9 mouse cellular contexts compared by ENCODE assay signal in the genomic region with DNA sequence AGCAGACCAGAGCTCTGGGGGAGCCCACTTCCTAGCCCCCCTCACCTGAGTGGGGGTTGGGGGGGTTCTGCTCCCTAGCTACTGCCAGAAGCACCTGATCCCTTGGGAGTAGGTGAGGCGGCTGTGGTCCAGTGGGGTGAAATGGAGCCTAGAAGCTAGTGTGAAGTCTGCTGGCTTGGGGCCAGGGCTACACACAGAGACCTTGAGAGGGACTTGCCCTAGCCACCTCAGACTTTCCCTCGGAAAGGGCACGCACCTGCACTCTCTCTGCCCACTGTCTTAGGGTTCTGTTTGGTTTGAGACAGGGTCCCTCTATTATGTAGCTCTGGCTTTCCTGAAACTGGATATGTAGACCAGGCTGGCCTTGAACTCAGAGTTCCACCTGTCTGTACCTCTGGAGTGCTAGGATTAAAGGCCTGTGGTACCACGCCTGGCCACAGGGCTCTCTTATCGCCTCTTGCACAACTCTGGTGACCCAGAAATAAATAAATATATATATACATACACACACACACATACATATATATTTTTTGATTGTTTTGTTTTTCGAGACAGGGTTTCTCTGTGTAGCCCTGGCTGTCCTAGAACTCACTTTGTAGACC. TPM values are rescaled to one million over a fixed set of nuclear protein-coding genes. Genes with fewer than 3 reads are reported as not detected.
DNase-seq lines count a peak whose midpoint lies in the region; ATAC-seq and TF ChIP-seq lines count a peak whose summit lies in the region.
"Had no signal": no experiment of that assay in that cellular context is flagged by ENCODE, and none has a peak within 500 bp of the region (broad histone marks: within the 10 kb centered on the region; RNA-seq: fewer than 3 reads in every experiment).

No protein-coding gene starts in this region.

- peak overlapping the region; percentile 93 for H3K9ac ChIP-seq in forebrain, embryonic 16.5 days (replicated peaks; ENCODE audit: low read depth, low read length)
- H3K9ac ChIP-seq in liver, embryonic 13.5 days: peak overlapping the region; percentile 92

- TF ChIP-seq CTCF in left cerebral cortex, adult 2 months (IDR thresholded peaks at IDR 0.05): no peak

- no peaks in the 10 kb centered on the region for H3K79me2 ChIP-seq in myocyte (ENCODE audit: control insufficient read depth, insufficient read depth)

- WGBS in forebrain, embryonic 16.5 days: 30% methylated on average over 6 of the region's 6 CpGs
- WGBS in liver, embryonic 13.5 days (ENCODE audit: insufficient replicate concordance): 12% methylated on average over 6 of the region's 6 CpGs

- no peak for TF ChIP-seq POLR2A in myocyte (IDR thresholded peaks at IDR 0.05; ENCODE audit: insufficient read length, low read depth)

- peak overlapping the region; percentile 7 for H3ac ChIP-seq in myocyte (ENCODE audit: control insufficient read depth, insufficient read length)

- DNase-seq in left cerebral cortex, adult 2 months (ENCODE audit: extremely low spot score in 1 of 2, low spot score in 2 of 2): no peak
- no peak for DNase-seq in left cerebral cortex, adult 11 months (ENCODE audit: low spot score)
- peak; percentile 85 for DNase-seq in adrenal gland, postnatal 10 days
- peak; percentile 34 for DNase-seq in liver, embryonic 13.5 days
- DNase-seq in layer of hippocampus, adult 9-10 months (ENCODE audit: low spot score): no peak

- peaks cover 15% of the 10 kb centered on the region for H3K4me1 ChIP-seq in forebrain, embryonic 16.5 days (replicated peaks; ENCODE audit: control insufficient read depth, insufficient read depth, low read length)
- peaks cover 55% of the 10 kb centered on the region for H3K4me1 ChIP-seq in liver, embryonic 13.5 days (replicated peaks)

- peak overlapping the region; percentile 89 for H3K27ac ChIP-seq in left cerebral cortex, adult 2 months
- peak overlapping the region; percentile 94 for H3K27ac ChIP-seq in forebrain, embryonic 16.5 days (ENCODE audit: low read length)
- peak overlapping the region; percentile 90 for H3K27ac ChIP-seq in liver, embryonic 13.5 days

- no peaks in the 10 kb centered on the region for H3K36me3 ChIP-seq in forebrain, embryonic 16.5 days (ENCODE audit: control insufficient read depth, insufficient read depth)
- H3K36me3 ChIP-seq in liver, embryonic 13.5 days: peaks cover 31% of the 10 kb centered on the region
- no peaks in the 10 kb centered on the region for H3K36me3 ChIP-seq in myocyte (ENCODE audit: control insufficient read depth, insufficient read depth)

- ATAC-seq in forebrain, embryonic 16.5 days: no peak; the same call in 1 of the 2 replicates
- ATAC-seq in inflammation-experienced regulatory T-cells, adult 6 months: peak; percentile 52
- peak; percentile 54 for ATAC-seq in liver, embryonic 13.5 days (ENCODE audit: low read depth)

- peak overlapping the region; percentile 70 for H3K4me3 ChIP-seq in left cerebral cortex, adult 2 months
- H3K4me3 ChIP-seq in forebrain, embryonic 16.5 days (replicated peaks; ENCODE audit: low read length): peak overlapping the region; percentile 84
- H3K4me3 ChIP-seq in liver, embryonic 13.5 days (replicated peaks): peak overlapping the region; percentile 83
- peak overlapping the region; percentile 52 for H3K4me3 ChIP-seq in myocyte

- H3K4me2 ChIP-seq in forebrain, embryonic 16.5 days (ENCODE audit: low read length): peak overlapping the region; percentile 90
- H3K4me2 ChIP-seq in liver, embryonic 13.5 days: peak overlapping the region; percentile 92
- H3K4me2 ChIP-seq in myocyte (ENCODE audit: low read depth): peak overlapping the region; percentile 93

- H3K9me3 ChIP-seq in forebrain, embryonic 16.5 days (ENCODE audit: control insufficient read depth, low read length): no peaks in the 10 kb centered on the region
- no peaks in the 10 kb centered on the region for H3K9me3 ChIP-seq in liver, embryonic 13.5 days (replicated peaks)

- intact Hi-C loops in left cerebral cortex, adult 2 months (cut with DNase I): no loop called here

- no peaks in the 10 kb centered on the region for H3K27me3 ChIP-seq in forebrain, embryonic 16.5 days (replicated peaks; ENCODE audit: control insufficient read depth, insufficient read depth, low read length)
- no peaks in the 10 kb centered on the region for H3K27me3 ChIP-seq in liver, embryonic 13.5 days
- no peaks in the 10 kb centered on the region for H3K27me3 ChIP-seq in myocyte (ENCODE audit: control insufficient read depth, insufficient read depth, insufficient read length)

TF ChIP-seq in myocyte, 11 proteins besides CTCF, POLR2A, EP300 and RAD21:
- TF ChIP-seq TCF3 (IDR thresholded peaks at IDR 0.05; ENCODE audit: insufficient read length, low read depth) (no peak), USF1 (IDR thresholded peaks at IDR 0.05; ENCODE audit: low read depth) (no peak), E2F4 (IDR thresholded peaks at IDR 0.05; ENCODE audit: insufficient read depth) (no peak), TCF12 (IDR thresholded peaks at IDR 0.05; ENCODE audit: insufficient read depth, poor library complexity, severe bottlenecking) (no peak), MYOD1 (IDR thresholded peaks at IDR 0.05; ENCODE audit: control insufficient read depth in 1 of 3, insufficient read length in 2 of 3, low read depth in 2 of 3) (no peak), CEBPB (IDR thresholded peaks at IDR 0.05; ENCODE audit: insufficient read depth, poor library complexity, severe bottlenecking) (no peak), SRF (IDR thresholded peaks at IDR 0.05; ENCODE audit: control insufficient read depth, insufficient read length, low read depth) (no peak), POLR2AphosphoS2 (IDR thresholded peaks at IDR 0.05; ENCODE audit: insufficient read length, low read depth) (no peak), REST (IDR thresholded peaks at IDR 0.05; ENCODE audit: insufficient read depth, insufficient read length) (no peak), MYOG (IDR thresholded peaks at IDR 0.05; ENCODE audit: control insufficient read depth in 1 of 3, insufficient read depth in 1 of 3, insufficient read length in 2 of 3, low read depth in 2 of 3) (no peak), MAX (IDR thresholded peaks at IDR 0.05; ENCODE audit: low read depth) (no peak)
TF ChIP-seq in myocyte: peak in this region for 0.

RNA-seq across cellular contexts. Expression of a gene that starts 0.8 kb away (rescaled TPM):
- 10 to 100 TPM; 46.8 to 51.6 TPM for total RNA-seq in left cerebral cortex, adult 2 months (2021)
- total RNA-seq in adrenal gland, postnatal 10 days (2021): 100 to 1,000 TPM; 293 to 337 TPM
- polyA plus RNA-seq in forebrain, embryonic 16.5 days (2015; fragmentation: Nextera tagmentation; extraction: Ambion mirVana): 185 and 197 TPM in 2 replicates
- polyA plus RNA-seq in inflammation-experienced regulatory T-cells, adult 6 months (2017; shearing (Covaris generic)): 100 to 1,000 TPM; 667 to 812 (median 693) TPM
- polyA plus RNA-seq in liver, embryonic 13.5 days (2015; fragmentation: Nextera tagmentation; extraction: Ambion mirVana): 103 and 111 TPM in 2 replicates
- 81.7 TPM for polyA plus RNA-seq in myocyte (2012; fragmentation: generic; extraction: Trizol)

RNA-seq across cellular contexts. Expression of a gene that starts 3.4 kb away (rescaled TPM):
- total RNA-seq in left cerebral cortex, adult 2 months (2021): not detected
- 10 to 100 TPM; 11.0 to 38.6 TPM for total RNA-seq in adrenal gland, postnatal 10 days (2021)
- polyA plus RNA-seq in forebrain, embryonic 16.5 days (2015; fragmentation: Nextera tagmentation; extraction: Ambion mirVana): not detected in 2 replicates
- not detected for polyA plus RNA-seq in inflammation-experienced regulatory T-cells, adult 6 months (2017; shearing (Covaris generic))
- 0.51 and 0.53 TPM in 2 replicates for polyA plus RNA-seq in liver, embryonic 13.5 days (2015; fragmentation: Nextera tagmentation; extraction: Ambion mirVana)
- 12.8 TPM for polyA plus RNA-seq in myocyte (2012; fragmentation: generic; extraction: Trizol)
- total RNA-seq: left cerebral cortex, postnatal 14 days had no signal

RNA-seq across cellular contexts. Expression of a gene that starts 6.3 kb away (rescaled TPM):
- total RNA-seq in left cerebral cortex, adult 2 months (2021): 10 to 100 TPM; 49.8 to 50.3 TPM
- 10 to 100 TPM; 43.9 to 57.2 TPM for total RNA-seq in adrenal gland, postnatal 10 days (2021)
- polyA plus RNA-seq in forebrain, embryonic 16.5 days (2015; fragmentation: Nextera tagmentation; extraction: Ambion mirVana): 12.9 and 23.4 TPM in 2 replicates
- polyA plus RNA-seq in inflammation-experienced regulatory T-cells, adult 6 months (2017; shearing (Covaris generic)): 10 to 100 TPM; 19.1 to 25.6 (median 23.3) TPM
- 31.9 and 35.8 TPM in 2 replicates for polyA plus RNA-seq in liver, embryonic 13.5 days (2015; fragmentation: Nextera tagmentation; extraction: Ambion mirVana)
- 18.5 TPM for polyA plus RNA-seq in myocyte (2012; fragmentation: generic; extraction: Trizol)

RNA-seq across cellular contexts. Expression of a gene that starts 12.1 kb away (rescaled TPM):
- 10 to 100 TPM; 46.0 to 60.3 TPM for total RNA-seq in left cerebral cortex, adult 2 months (2021)
- 100 to 1,000 TPM; 349 to 362 TPM for total RNA-seq in adrenal gland, postnatal 10 days (2021)
- polyA plus RNA-seq in forebrain, embryonic 16.5 days (2015; fragmentation: Nextera tagmentation; extraction: Ambion mirVana): 179 and 182 TPM in 2 replicates
- 1,000 to 10,000 TPM in 1 of 3 experiments, 100 to 1,000 TPM in 2; 828 to 1,360 (median 869) TPM for polyA plus RNA-seq in inflammation-experienced regulatory T-cells, adult 6 months (2017; shearing (Covaris generic))
- 202 and 224 TPM in 2 replicates for polyA plus RNA-seq in liver, embryonic 13.5 days (2015; fragmentation: Nextera tagmentation; extraction: Ambion mirVana)
- 139 TPM for polyA plus RNA-seq in myocyte (2012; fragmentation: generic; extraction: Trizol)

RNA-seq across cellular contexts. Expression of a gene that starts 12.7 kb away (rescaled TPM):
- 10 to 100 TPM; 40.9 to 43.4 TPM for total RNA-seq in left cerebral cortex, adult 2 months (2021)
- 10 to 100 TPM; 26.7 to 36.2 TPM for total RNA-seq in adrenal gland, postnatal 10 days (2021)
- polyA plus RNA-seq in forebrain, embryonic 16.5 days (2015; fragmentation: Nextera tagmentation; extraction: Ambion mirVana): 16.9 and 22.5 TPM in 2 replicates
- 10 to 100 TPM; 26.7 to 37.2 (median 35.3) TPM for polyA plus RNA-seq in inflammation-experienced regulatory T-cells, adult 6 months (2017; shearing (Covaris generic))
- polyA plus RNA-seq in liver, embryonic 13.5 days (2015; fragmentation: Nextera tagmentation; extraction: Ambion mirVana): 9.0 and 12.6 TPM in 2 replicates
- 11.2 TPM for polyA plus RNA-seq in myocyte (2012; fragmentation: generic; extraction: Trizol)

Comparison
In these comparisons a context has a peak if more than half of its experiments do, and no peak if none do; other contexts are left out.
1. DNase-seq: peak in adrenal gland, postnatal 10 days (single experiment) and liver, embryonic 13.5 days (single experiment); none in left cerebral cortex, adult 2 months (0 of 2), left cerebral cortex, adult 11 months (single experiment) and layer of hippocampus, adult 9-10 months (single experiment).
2. Peak in every context shown above with its lines, with median percentiles within 50 percentile points of each other: H3K27ac ChIP-seq, H3K4me3 ChIP-seq and H3K4me2 ChIP-seq.